Mouse (Mus musculus) layer of hippocampus, adult 8-10 months (tissue): ENCODE results near the gene Olfr47. TPM values are rescaled to one million over a fixed set of nuclear protein-coding genes. Genes with fewer than 3 reads are reported as not detected.

Source experiments
- total RNA-seq, 4 experiments: library from RNA; stranded (reverse); gene quantifications; 2 replicates each; pipeline ENCODE4 v1.2.4; 2022

The Olfr47 gene
- total RNA-seq, 4 experiments from 2014 or later = not detected

Other genes with a start within 250 kb of the Olfr47 start
- gene Olfr441, start 125.2 kb upstream of the Olfr47 start, total RNA-seq = not detected
- not detected for gene Olfr237-ps1, start 85.0 kb upstream of the Olfr47 start, total RNA-seq
- gene Olfr437, start 68.2 kb upstream of the Olfr47 start, total RNA-seq = not detected
- not detected for gene Olfr13, start 59.4 kb upstream of the Olfr47 start, total RNA-seq
- not detected for gene Olfr435, start 34.4 kb upstream of the Olfr47 start, total RNA-seq
- gene Olfr434, start 18.5 kb upstream of the Olfr47 start, total RNA-seq = not detected
- gene Arhgef5, start 34.1 kb downstream of the Olfr47 start, total RNA-seq = 1 to 10 TPM; 2.2 to 2.9 (median 2.5) TPM
- not detected for gene Nobox, start 78.0 kb downstream of the Olfr47 start, total RNA-seq